Mouse (Mus musculus): ENCODE measurements around the gene Apobr.
A peak's percentile ranks its signal among the peaks of the same experiment; 100 is the strongest.

Apobr gene

GRCm38 (mm10) chr7:126619559-126620275 lies 35.0 kb downstream of the Apobr start:
- Histone ChIP-seq H3K36me3 (ENCODE audit: control insufficient read depth, insufficient read depth, low read length, poor library complexity, severe bottlenecking) (no peaks in the 10 kb centered on the region), H3K27me3 (ENCODE audit: control insufficient read depth, insufficient read depth, low read length, poor library complexity, severe bottlenecking) (no peaks in the 10 kb centered on the region)
- peak; percentile 56 for DNase-seq (ENCODE audit: low read depth, low spot score)

DNA sequence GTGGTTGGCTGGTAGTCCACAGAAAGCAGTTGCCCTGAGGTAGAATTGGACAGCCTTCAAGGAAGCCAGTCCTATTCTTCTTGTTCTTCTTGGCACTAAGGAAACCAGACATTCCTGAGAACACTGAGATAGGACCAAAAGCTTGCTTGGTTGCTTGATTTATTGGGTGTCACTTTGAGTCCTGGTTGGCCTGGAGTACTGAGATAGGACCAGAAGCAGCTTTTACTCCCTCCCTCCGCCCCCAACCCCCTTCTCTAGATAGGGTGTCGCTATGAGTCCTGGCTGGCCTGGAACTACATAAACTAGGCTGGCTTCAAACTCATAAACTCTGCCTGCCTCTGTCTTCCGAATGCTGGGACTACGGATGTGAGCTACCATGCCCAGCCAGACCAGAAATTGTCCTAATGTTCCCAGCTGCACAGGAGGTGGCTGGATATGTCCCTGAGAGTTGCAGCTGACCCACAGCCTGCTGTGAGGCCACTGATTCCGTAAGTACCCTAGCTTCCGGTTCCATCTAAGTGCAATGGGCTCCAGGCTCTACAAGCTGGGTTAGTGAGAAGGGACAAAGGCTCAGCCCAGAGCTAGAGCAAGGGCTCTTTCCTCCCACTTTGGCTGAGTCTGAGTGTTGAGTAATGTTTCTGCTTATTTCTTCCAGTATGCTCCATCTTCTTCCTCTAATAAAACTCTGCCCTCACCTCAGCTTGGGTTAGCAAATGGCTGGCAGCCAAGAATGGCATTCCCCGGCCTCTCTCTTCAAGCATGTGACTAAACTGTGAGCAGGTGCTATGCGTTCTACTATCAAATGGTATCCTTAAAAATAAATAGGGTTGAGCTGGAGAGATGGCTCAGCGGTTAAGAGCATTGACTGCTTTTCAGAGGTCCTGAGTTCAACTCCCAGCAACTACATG lies 37.0 kb downstream of the Apobr start:
- Histone ChIP-seq H3K27me3 (ENCODE audit: control insufficient read depth, insufficient read depth, low read length, poor library complexity, severe bottlenecking) (no peaks in the 10 kb centered on the region), H3K36me3 (ENCODE audit: control insufficient read depth, insufficient read depth, low read length, poor library complexity, severe bottlenecking) (no peaks in the 10 kb centered on the region)
- no peak for DNase-seq (ENCODE audit: low read depth, low spot score)

- Histone ChIP-seq H3K36me3 (ENCODE audit: control insufficient read depth, insufficient read depth, low read length, poor library complexity, severe bottlenecking) (no peaks in the 10 kb centered on the region), H3K27me3 (ENCODE audit: control insufficient read depth, insufficient read depth, low read length, poor library complexity, severe bottlenecking) (no peaks in the 10 kb centered on the region)
- DNase-seq (ENCODE audit: low read depth, low spot score): no peak
Measured at GRCm38 (mm10) chr7:126623381-126623780, 38.6 kb downstream of the Apobr start.

- Histone ChIP-seq H3K27me3 (ENCODE audit: control insufficient read depth, insufficient read depth, low read length, poor library complexity, severe bottlenecking) (no peaks in the 10 kb centered on the region), H3K36me3 (ENCODE audit: control insufficient read depth, insufficient read depth, low read length, poor library complexity, severe bottlenecking) (no peaks in the 10 kb centered on the region)
- DNase-seq (ENCODE audit: low read depth, low spot score): no peak
Measured at GRCm38 (mm10) chr7:126624774-126625173, 40.0 kb downstream of the Apobr start.

DNA sequence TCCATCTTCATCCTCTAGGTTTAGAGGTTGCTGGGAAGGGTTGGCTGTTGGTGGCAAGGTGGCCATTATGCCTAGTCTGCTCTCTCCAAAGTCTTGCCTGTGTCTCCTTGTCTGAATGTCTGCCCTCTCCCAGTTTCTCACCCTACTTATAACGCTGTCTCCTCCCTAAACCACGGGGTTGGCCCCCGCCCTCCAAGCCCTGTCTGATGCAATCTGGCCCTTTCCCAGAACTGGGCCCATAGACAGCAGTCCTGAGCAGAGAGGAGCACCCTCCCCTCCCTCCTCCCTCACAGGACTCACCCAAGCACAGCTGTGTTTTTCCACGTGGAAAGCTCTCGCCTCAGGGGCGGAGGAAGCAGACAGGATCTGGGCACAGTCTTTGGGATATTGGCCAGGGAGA lies 40.6 kb downstream of the Apobr start:
- DNase-seq (ENCODE audit: low read depth, low spot score): no peak
- H3K27me3 ChIP-seq (ENCODE audit: control insufficient read depth, insufficient read depth, low read length, poor library complexity, severe bottlenecking): no peaks in the 10 kb centered on the region
- H3K36me3 ChIP-seq (ENCODE audit: control insufficient read depth, insufficient read depth, low read length, poor library complexity, severe bottlenecking): no peaks in the 10 kb centered on the region

- Histone ChIP-seq H3K36me3 (ENCODE audit: control insufficient read depth, insufficient read depth, low read length, poor library complexity, severe bottlenecking) (no peaks in the 10 kb centered on the region), H3K27me3 (ENCODE audit: control insufficient read depth, insufficient read depth, low read length, poor library complexity, severe bottlenecking) (no peaks in the 10 kb centered on the region)
- DNase-seq (ENCODE audit: low read depth, low spot score): no peak
Measured at GRCm38 (mm10) chr7:126625807-126626600, 41.3 kb downstream of the Apobr start.

DNA sequence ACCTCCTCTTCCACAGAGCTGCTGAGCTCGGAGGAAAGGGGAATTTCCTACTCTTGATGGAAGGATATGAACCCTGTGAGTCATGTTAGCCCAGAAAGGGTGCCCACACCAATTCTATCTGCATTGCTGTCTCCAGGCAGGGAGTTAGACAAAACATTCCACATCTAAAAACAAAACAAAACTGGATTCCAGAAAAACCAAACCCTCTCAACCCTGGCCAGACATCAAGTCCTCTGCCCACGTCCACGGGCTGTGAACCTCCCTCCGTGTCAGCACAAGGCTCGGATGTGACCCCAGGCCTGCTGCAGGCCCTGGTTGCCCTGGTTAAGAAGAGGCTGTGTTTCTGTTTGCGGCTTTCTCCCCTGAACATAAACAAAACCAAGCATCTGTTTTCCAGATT lies 43.4 kb downstream of the Apobr start:
- no peak for DNase-seq (ENCODE audit: low read depth, low spot score)
- Histone ChIP-seq H3K36me3 (ENCODE audit: control insufficient read depth, insufficient read depth, low read length, poor library complexity, severe bottlenecking) (no peaks in the 10 kb centered on the region), H3K27me3 (ENCODE audit: control insufficient read depth, insufficient read depth, low read length, poor library complexity, severe bottlenecking) (no peaks in the 10 kb centered on the region)

GRCm38 (mm10) chr7:126629915-126630314 lies 45.2 kb downstream of the Apobr start:
- Histone ChIP-seq H3K36me3 (ENCODE audit: control insufficient read depth, insufficient read depth, low read length, poor library complexity, severe bottlenecking) (no peaks in the 10 kb centered on the region), H3K27me3 (ENCODE audit: control insufficient read depth, insufficient read depth, low read length, poor library complexity, severe bottlenecking) (no peaks in the 10 kb centered on the region)
- no peak for DNase-seq (ENCODE audit: low read depth, low spot score)

GRCm38 (mm10) chr7:126630824-126631518 lies 46.2 kb downstream of the Apobr start, which contains the start of gene Nupr1:
Gene Nupr1 (minus strand): TSS chr7:126630861.
- no peaks in the 10 kb centered on the region for H3K36me3 ChIP-seq (ENCODE audit: control insufficient read depth, insufficient read depth, low read length, poor library complexity, severe bottlenecking)
- no peaks in the 10 kb centered on the region for H3K27me3 ChIP-seq (ENCODE audit: control insufficient read depth, insufficient read depth, low read length, poor library complexity, severe bottlenecking)
- DNase-seq (ENCODE audit: low read depth, low spot score): no peak

- DNase-seq (ENCODE audit: low read depth, low spot score): no peak
- H3K36me3 ChIP-seq (ENCODE audit: control insufficient read depth, insufficient read depth, low read length, poor library complexity, severe bottlenecking): no peaks in the 10 kb centered on the region
- no peaks in the 10 kb centered on the region for H3K27me3 ChIP-seq (ENCODE audit: control insufficient read depth, insufficient read depth, low read length, poor library complexity, severe bottlenecking)
Measured at GRCm38 (mm10) chr7:126632478-126632877, 47.7 kb downstream of the Apobr start.

DNA sequence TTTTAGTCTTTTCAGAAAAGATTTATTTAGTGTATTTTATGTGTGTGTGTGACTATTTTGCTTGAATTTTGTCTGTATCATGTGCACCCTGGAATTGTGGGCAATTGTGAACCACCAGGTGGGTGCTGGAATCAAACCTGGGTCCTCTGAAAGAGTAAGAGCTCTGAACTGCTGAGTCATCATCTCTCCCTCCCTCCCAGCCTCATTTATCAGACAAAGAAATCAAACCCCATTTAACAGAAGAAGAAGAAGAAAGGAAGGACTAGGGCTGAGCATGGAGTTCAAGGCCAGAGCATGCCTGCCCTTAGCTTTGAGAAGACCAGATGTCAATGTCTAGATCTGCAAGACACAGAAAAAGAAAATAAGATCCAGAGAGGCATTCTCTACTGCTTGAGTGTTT lies 50.6 kb downstream of the Apobr start:
- DNase-seq (ENCODE audit: low read depth, low spot score): no peak
- Histone ChIP-seq H3K27me3 (ENCODE audit: control insufficient read depth, insufficient read depth, low read length, poor library complexity, severe bottlenecking) (no peaks in the 10 kb centered on the region), H3K36me3 (ENCODE audit: control insufficient read depth, insufficient read depth, low read length, poor library complexity, severe bottlenecking) (no peaks in the 10 kb centered on the region)

DNA sequence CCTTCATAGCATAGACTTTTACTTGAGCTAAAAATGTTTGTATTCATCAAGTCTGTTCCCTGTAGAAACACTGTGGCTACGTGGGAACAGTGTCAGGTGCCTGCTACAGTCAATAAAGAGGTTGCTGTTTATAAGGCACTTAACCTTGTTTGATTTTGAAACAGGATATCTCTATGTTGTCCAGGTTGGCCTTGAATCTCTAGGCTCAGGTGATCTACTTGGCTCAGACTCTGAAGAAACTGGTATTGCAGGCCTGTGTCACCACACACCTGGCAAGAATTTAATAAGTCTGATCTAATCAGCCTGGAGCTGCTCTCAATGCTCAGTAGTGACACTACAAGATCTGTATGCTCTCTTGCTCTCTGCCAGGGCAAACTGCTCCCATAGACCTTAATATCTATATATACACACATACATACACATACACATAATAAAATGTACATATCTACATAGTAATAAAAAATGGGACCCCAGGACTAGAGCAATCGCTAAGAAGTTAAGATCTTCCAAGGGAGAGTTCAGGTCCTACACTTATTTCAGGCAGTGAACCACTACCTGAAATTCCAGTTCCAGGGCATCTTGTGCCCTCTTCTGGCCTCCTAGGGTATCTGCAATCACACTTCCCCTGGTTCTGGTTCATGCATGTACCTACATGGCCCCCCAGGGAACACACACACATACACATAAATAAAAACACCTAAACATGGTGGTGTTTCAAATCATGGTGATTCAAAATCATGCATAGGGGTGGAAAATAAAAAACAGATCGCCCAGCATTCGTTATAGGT lies 52.2 kb downstream of the Apobr start:
- no peaks in the 10 kb centered on the region for H3K27me3 ChIP-seq (ENCODE audit: control insufficient read depth, insufficient read depth, low read length, poor library complexity, severe bottlenecking)
- DNase-seq (ENCODE audit: low read depth, low spot score): peak; percentile 74
- H3K36me3 ChIP-seq (ENCODE audit: control insufficient read depth, insufficient read depth, low read length, poor library complexity, severe bottlenecking): no peaks in the 10 kb centered on the region
